Mouse (Mus musculus) lung, embryonic 16.5 days (tissue): ENCODE data around the gene Yjefn3. TPM values are rescaled to one million over a fixed set of nuclear protein-coding genes. Genes with fewer than 3 reads are reported as not detected.

ENCODE experiments used
- ATAC-seq: fragments of 200-750 bp; cut with Nextera tagmentation; 2 replicates; pipeline ENCODE4 v1.8.0; 2017; ENCODE audit warnings: low read depth, mild to moderate bottlenecking, moderate library complexity
- H3K27ac ChIP-seq: fragments of 300-500 bp; sonication (generic); 2 replicates; pipeline ENCODE4 v1.5.1; 2014; ENCODE audit warnings: mild to moderate bottlenecking, control low read depth, low read length
- H3K27me3 ChIP-seq: fragments of 300-500 bp; sonication (generic); 2 replicates; pipeline ENCODE4 v1.6.1; 2014; ENCODE audit warnings: low read depth, low read length, mixed read lengths; ENCODE audit not compliant: control insufficient read depth, insufficient read depth
- H3K36me3 ChIP-seq: fragments of 300-500 bp; sonication (generic); 2 replicates; pipeline ENCODE4 v1.6.1; 2014; ENCODE audit warnings: low read length; ENCODE audit not compliant: control insufficient read depth, insufficient read depth
- H3K4me1 ChIP-seq: fragments of 300-500 bp; sonication (generic); replicated peaks from 2 replicates; pipeline ENCODE4 v1.6.1; 2014; ENCODE audit warnings: low read length, mixed read lengths; ENCODE audit not compliant: control insufficient read depth, insufficient read depth
- H3K4me2 ChIP-seq: fragments of 300-500 bp; sonication (generic); 2 replicates; pipeline ENCODE4 v1.6.1; 2014; ENCODE audit warnings: low read depth, low read length, control low read depth
- H3K4me3 ChIP-seq: fragments of 300-500 bp; sonication (generic); 2 replicates; pipeline ENCODE4 v1.5.1; 2014; ENCODE audit warnings: mild to moderate bottlenecking, low read length, control low read depth
- H3K9ac ChIP-seq: fragments of 300-500 bp; sonication (generic); 2 replicates; pipeline ENCODE4 v1.6.1; 2014; ENCODE audit warnings: low read length, control low read depth
- H3K9me3 ChIP-seq: fragments of 300-500 bp; sonication (generic); 2 replicates; pipeline ENCODE4 v1.6.1; 2016; ENCODE audit warnings: low read length; ENCODE audit not compliant: control insufficient read depth
- WGBS: fragments of 180-500 bp; shearing (Covaris S2); extraction: QIAGEN DNeasy Blood & Tissue Kit; methylation state at CpG from one replicate; pipeline ENCODE4 v1.1.7; 2014; 5-methylcytosine and 5-hydroxymethylcytosine counted together
- polyA plus RNA-seq: library from polyadenylated mRNA; unstranded; fragments of >200 nt; fragmentation: Nextera tagmentation; extraction: Ambion mirVana; gene quantifications from 2 replicates; pipeline ENCODE4 v1.2.1, GENCODE M21; 2015

Gene Yjefn3
- polyA plus RNA-seq, 1 experiment from 2014 or later = 4.1 TPM

GRCm38 (mm10) chr8:69900895-69901451 lies 1.5 kb downstream of the Yjefn3 start:
- Histone ChIP-seq H3K36me3 (no peaks in the 10 kb centered on the region), H3K27me3 (no peaks in the 10 kb centered on the region), H3K9me3 (no peaks in the 10 kb centered on the region), H3K9ac (peak overlapping the region; percentile 85), H3K4me2 (peak overlapping the region; percentile 98), H3K27ac (peak overlapping the region; percentile 97), H3K4me1 (peaks cover 22% of the 10 kb centered on the region), H3K4me3 (peak overlapping the region; percentile 82)
- 14% methylated on average over 12 of the region's 12 CpGs for WGBS
- no peak for ATAC-seq

- peaks cover 22% of the 10 kb centered on the region for H3K4me1 ChIP-seq
- no peak for ATAC-seq
- H3K27me3 ChIP-seq = no peaks in the 10 kb centered on the region
- H3K9me3 ChIP-seq = no peaks in the 10 kb centered on the region
- WGBS = 85% methylated on average over 2 of the region's 2 CpGs
- no peak overlapping the region for H3K4me3 ChIP-seq
- H3K27ac ChIP-seq = no peak overlapping the region
- H3K36me3 ChIP-seq = no peaks in the 10 kb centered on the region
- H3K9ac ChIP-seq = no peak overlapping the region
- H3K4me2 ChIP-seq = no peak overlapping the region
Observed at GRCm38 (mm10) chr8:69899876-69900275, 2.6 kb downstream of the Yjefn3 start.

- no peak overlapping the region for H3K4me3 ChIP-seq
- H3K27ac ChIP-seq = no peak overlapping the region
- H3K36me3 ChIP-seq = no peaks in the 10 kb centered on the region; the same call in 1 of the 2 replicates
- no peak for ATAC-seq
- WGBS = 80% methylated on average over 6 of the region's 6 CpGs
- peaks cover 18% of the 10 kb centered on the region for H3K4me1 ChIP-seq
- no peak overlapping the region for H3K9ac ChIP-seq
- H3K9me3 ChIP-seq = no peaks in the 10 kb centered on the region
- H3K4me2 ChIP-seq = no peak overlapping the region
- no peaks in the 10 kb centered on the region for H3K27me3 ChIP-seq
Observed at GRCm38 (mm10) chr8:69897857-69898256, 4.7 kb downstream of the Yjefn3 start.

GRCm38 (mm10) chr8:69895772-69896451 lies 6.6 kb downstream of the Yjefn3 start:
- Histone ChIP-seq H3K4me3 (no peak overlapping the region), H3K36me3 (no peaks in the 10 kb centered on the region; the same call in 1 of the 2 replicates), H3K9me3 (no peaks in the 10 kb centered on the region), H3K9ac (no peak overlapping the region), H3K4me1 (peaks cover 10% of the 10 kb centered on the region), H3K27ac (no peak overlapping the region), H3K4me2 (no peak overlapping the region), H3K27me3 (no peaks in the 10 kb centered on the region; the same call in 1 of the 2 replicates)
- ATAC-seq = no peak
- 80% methylated on average over 4 of the region's 4 CpGs for WGBS

- Histone ChIP-seq H3K4me2 (no peak overlapping the region), H3K4me1 (peaks cover under 1% of the 10 kb centered on the region; the same call in 1 of the 2 replicates), H3K4me3 (no peak overlapping the region), H3K36me3 (no peaks in the 10 kb centered on the region; the same call in 1 of the 2 replicates), H3K27me3 (peaks cover 10% of the 10 kb centered on the region), H3K27ac (no peak overlapping the region), H3K9me3 (no peaks in the 10 kb centered on the region), H3K9ac (no peak overlapping the region)
- 72% methylated on average over 6 of the region's 6 CpGs for WGBS
- ATAC-seq = no peak
Observed at GRCm38 (mm10) chr8:69894836-69895332, 7.6 kb downstream of the Yjefn3 start.

- no peak; the same call in 1 of the 2 replicates for ATAC-seq
- no peak overlapping the region for H3K4me3 ChIP-seq
- WGBS = 37% methylated on average over 17 of the region's 17 CpGs
- no peaks in the 10 kb centered on the region; the same call in 1 of the 2 replicates for H3K36me3 ChIP-seq
- H3K27me3 ChIP-seq = peaks cover 20% of the 10 kb centered on the region
- peaks cover 3% of the 10 kb centered on the region for H3K4me1 ChIP-seq
- H3K27ac ChIP-seq = no peak overlapping the region
- H3K4me2 ChIP-seq = no peak overlapping the region
- no peak overlapping the region for H3K9ac ChIP-seq
- no peaks in the 10 kb centered on the region for H3K9me3 ChIP-seq
Observed at GRCm38 (mm10) chr8:69893863-69894262, 8.6 kb downstream of the Yjefn3 start.

GRCm38 (mm10) chr8:69890813-69891241 lies 11.7 kb downstream of the Yjefn3 start:
- Histone ChIP-seq H3K9me3 (no peaks in the 10 kb centered on the region), H3K36me3 (no peaks in the 10 kb centered on the region; the same call in 1 of the 2 replicates), H3K27me3 (peaks cover 49% of the 10 kb centered on the region), H3K4me3 (no peak overlapping the region), H3K4me2 (no peak overlapping the region), H3K9ac (no peak overlapping the region), H3K4me1 (peaks cover 13% of the 10 kb centered on the region), H3K27ac (no peak overlapping the region)
- no peak for ATAC-seq
- 47% methylated on average over 19 of the region's 19 CpGs for WGBS

GRCm38 (mm10) chr8:69888902-69889301 lies 13.6 kb downstream of the Yjefn3 start:
- Histone ChIP-seq H3K36me3 (no peaks in the 10 kb centered on the region), H3K4me2 (peak overlapping the region; percentile 43), H3K27ac (no peak overlapping the region), H3K9ac (no peak overlapping the region), H3K27me3 (peaks cover 69% of the 10 kb centered on the region), H3K9me3 (no peaks in the 10 kb centered on the region), H3K4me3 (peak overlapping the region; percentile 34), H3K4me1 (peaks cover 13% of the 10 kb centered on the region)
- ATAC-seq = no peak
- 3% methylated on average over 32 of the region's 32 CpGs for WGBS

GRCm38 (mm10) chr8:69888244-69888866 lies 14.2 kb downstream of the Yjefn3 start:
- Histone ChIP-seq H3K27ac (no peak overlapping the region), H3K9ac (no peak overlapping the region), H3K4me3 (peak overlapping the region; percentile 34), H3K4me1 (peaks cover 13% of the 10 kb centered on the region), H3K9me3 (no peaks in the 10 kb centered on the region), H3K4me2 (peak overlapping the region; percentile 43), H3K27me3 (peaks cover 74% of the 10 kb centered on the region), H3K36me3 (no peaks in the 10 kb centered on the region)
- WGBS = 7% methylated on average over 24 of the region's 24 CpGs
- ATAC-seq = peak; percentile 39; the same call in 1 of the 2 replicates
